Mouse (Mus musculus) E14TG2a.4 (cell line): ENCODE results near the gene Nudt6.

Experiments
- CTCF ChIP-seq: conservative IDR thresholded peaks from 2 replicates; pipeline ENCODE4 v1.5.1; 2014; ENCODE audit warnings: low read length
- POU5F1 ChIP-seq: IDR thresholded peaks from 2 replicates; pipeline ENCODE4 v1.6.1; 2014; ENCODE audit warnings: low read length, borderline replicate concordance

DNA sequence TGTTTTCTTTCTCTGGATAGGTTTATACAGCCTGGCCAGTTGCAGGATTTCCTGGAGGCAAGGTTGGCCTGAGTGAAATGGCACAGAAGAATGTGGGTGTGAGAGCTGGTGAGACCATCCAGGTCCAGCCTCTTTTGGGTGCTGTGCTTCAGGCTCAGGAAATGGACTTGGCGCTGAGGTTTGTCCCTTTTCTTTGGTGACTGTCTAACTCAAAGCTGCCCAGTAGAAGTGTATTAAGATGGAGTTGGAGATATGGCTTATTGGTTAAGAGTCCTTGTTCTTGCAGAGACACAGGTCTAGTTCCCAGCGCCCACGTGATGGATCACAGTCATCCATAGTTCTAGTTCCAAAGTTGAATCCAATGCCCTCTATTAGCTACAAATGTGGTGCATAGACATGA, 6.1 kb upstream of the Nudt6 start:
- TF ChIP-seq CTCF (no peak), POU5F1 (no peak)
